Mouse (Mus musculus) embryonic stem cell, embryonic (primary cell): Measurements from ENCODE around the gene Tube1.

Experiments
- CTCF ChIA-PET, 4 experiments: fragments of 300-600 bp in 2 of 4; fragments of 350-600 bp in 2 of 4; sonication (Branson Sonifier 250); formaldehyde crosslinking; loops; one replicate each; lab custom pipeline; 2022; ENCODE audit warnings: inconsistent platforms in 2 of 4; lab: Charles Lee
- POLR2A ChIA-PET, 4 experiments: fragments of 300-600 bp in 2 of 4; fragments of 350-600 bp in 2 of 4; sonication (Branson Sonifier 250); formaldehyde crosslinking; loops; one replicate each; lab custom pipeline; 2022; ENCODE audit warnings: antibody characterized with exemption in 4 of 4, inconsistent platforms in 1 of 4; lab: Charles Lee

Gene Tube1

GRCm38 (mm10) chr10:39133462-39134310 is at the start of gene Tube1, which contains the start of gene Fam229b:
Gene Tube1 (plus strand): TSS chr10:39133976.
Gene Fam229b (minus strand): TSS chr10:39133914.
- CTCF ChIA-PET: interaction anchor here in 2 of 4 experiments (1.0 to 1.6 kb wide), 6 partner anchors 35 to 69 kb away, joined by 3 to 5 read pairs (median 4); no protein-coding TSS in a partner anchor
- POLR2A ChIA-PET: interaction anchor here in 2 of 4 experiments (0.5 to 2.3 kb wide), 20 partner anchors 9 to 395 kb away, joined by 3 to 16 read pairs (median 4); partner anchors contain the start of gene Ccn6 (in 1 of the 2)

DNA sequence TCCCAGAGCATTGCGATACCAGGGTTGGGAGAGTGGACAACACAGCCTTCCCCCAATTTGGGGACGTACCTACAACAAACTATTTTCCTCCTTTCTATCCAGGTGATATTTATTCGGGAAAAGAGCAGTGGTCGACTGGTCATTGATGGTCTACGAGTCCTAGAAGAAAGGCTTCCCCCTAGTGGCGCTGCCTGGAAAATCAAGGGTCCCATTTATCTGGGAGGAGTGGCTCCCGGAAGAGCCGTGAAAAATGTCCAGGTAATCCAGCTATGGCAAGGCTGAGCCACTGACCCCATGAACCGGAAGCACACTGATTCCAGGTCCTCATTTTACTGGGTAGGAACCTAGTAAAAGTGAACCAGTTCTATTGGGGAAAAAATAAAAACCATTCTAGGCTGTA is 36.8 kb upstream of the Tube1 start:
- CTCF ChIA-PET: interaction anchor here in 2 of 4 experiments (0.5 to 1.3 kb wide), 3 partner anchors 30 to 438 kb away, joined by 4 to 5 read pairs (median 4); no protein-coding TSS in a partner anchor
- POLR2A ChIA-PET: no interaction called here

GRCm38 (mm10) chr10:39098746-39099145 is 35.0 kb upstream of the Tube1 start:
- POLR2A ChIA-PET: interaction anchor here in 3 of 4 experiments (0.6 to 1.2 kb wide), 5 partner anchors 8 to 1958 kb away, joined by 3 to 6 read pairs (median 3); no protein-coding TSS in a partner anchor
- CTCF ChIA-PET: interaction anchor here in 1 of 4 experiments (1.1 to 1.3 kb wide), 2 partner anchors 32 to 35 kb away, joined by 3 read pairs; partner anchors contain the start of genes Fam229b and Tube1

- ChIA-PET CTCF (interaction anchor here in 1 of 4 experiments (0.6 kb wide), 1 partner anchor 413 kb away, joined by 3 read pairs; no protein-coding TSS in a partner anchor), POLR2A (interaction anchor here in 1 of 4 experiments (0.6 to 0.7 kb wide), 2 partner anchors 39 to 241 kb away, joined by 3 to 4 read pairs; no protein-coding TSS in a partner anchor)
Observed at GRCm38 (mm10) chr10:39104803-39105449, 28.9 kb upstream of the Tube1 start.

GRCm38 (mm10) chr10:39106413-39106812 is 27.4 kb upstream of the Tube1 start:
- ChIA-PET POLR2A (interaction anchor here (0.6 to 1.7 kb wide), 12 partner anchors 8 to 923 kb away, joined by 3 to 10 read pairs (median 4); partner anchors contain the start of genes Fam229b (in 2 of the 4) and Tube1 (in 2 of the 4)), CTCF (interaction anchor here in 2 of 4 experiments (0.6 to 0.9 kb wide), 3 partner anchors 42 to 608 kb away, joined by 3 to 6 read pairs (median 5); no protein-coding TSS in a partner anchor)

- CTCF ChIA-PET: interaction anchor here in 2 of 4 experiments (0.6 to 0.9 kb wide), 5 partner anchors 40 to 608 kb away, joined by 3 to 6 read pairs (median 6); no protein-coding TSS in a partner anchor
- POLR2A ChIA-PET: interaction anchor here (0.6 to 1.7 kb wide), 13 partner anchors 9 to 923 kb away, joined by 3 to 10 read pairs (median 4); partner anchors contain the start of genes Fam229b (in 2 of the 4) and Tube1 (in 2 of the 4)
Observed at GRCm38 (mm10) chr10:39106935-39107334, 26.8 kb upstream of the Tube1 start.

- CTCF ChIA-PET: interaction anchor here in 2 of 4 experiments (1.0 to 1.3 kb wide), 2 partner anchors 11 to 44 kb away, joined by 3 to 4 read pairs; no protein-coding TSS in a partner anchor
Observed at GRCm38 (mm10) chr10:39108837-39109488, 24.8 kb upstream of the Tube1 start.

GRCm38 (mm10) chr10:39109489-39109874 is 24.3 kb upstream of the Tube1 start:
- ChIA-PET CTCF (interaction anchor here in 2 of 4 experiments (1.0 to 1.3 kb wide), 2 partner anchors 11 to 45 kb away, joined by 3 to 4 read pairs; no protein-coding TSS in a partner anchor), POLR2A (interaction anchor here in 1 of 4 experiments (0.7 to 2.5 kb wide), 2 partner anchors 24 to 323 kb away, joined by 3 to 7 read pairs; partner anchors contain the start of genes Fam229b and Tube1)

More at GRCm38 (mm10) chr10:39108837-39109488, 24.8 kb upstream of the Tube1 start:
- POLR2A ChIA-PET: interaction anchor here in 1 of 4 experiments (0.6 to 2.5 kb wide), 2 partner anchors 25 to 39 kb away, joined by 3 to 7 read pairs; partner anchors contain the start of genes Fam229b and Tube1

GRCm38 (mm10) chr10:39121412-39121811 is 12.4 kb upstream of the Tube1 start:
- POLR2A ChIA-PET: interaction anchor here in 1 of 4 experiments (0.5 kb wide), 1 partner anchor 248 kb away, joined by 3 read pairs; no protein-coding TSS in a partner anchor
- CTCF ChIA-PET: interaction anchor here in 1 of 4 experiments (0.6 kb wide), 1 partner anchor 324 kb away, joined by 4 read pairs; no protein-coding TSS in a partner anchor

- CTCF ChIA-PET: interaction anchor here in 2 of 4 experiments (0.7 to 1.4 kb wide), 2 partner anchors 73 to 79 kb away, joined by 3 read pairs; no protein-coding TSS in a partner anchor
- POLR2A ChIA-PET: interaction anchor here in 1 of 4 experiments (0.5 kb wide), 1 partner anchor 20 kb away, joined by 5 read pairs; no protein-coding TSS in a partner anchor
Observed at GRCm38 (mm10) chr10:39137766-39138165, 4.0 kb downstream of the Tube1 start.

DNA sequence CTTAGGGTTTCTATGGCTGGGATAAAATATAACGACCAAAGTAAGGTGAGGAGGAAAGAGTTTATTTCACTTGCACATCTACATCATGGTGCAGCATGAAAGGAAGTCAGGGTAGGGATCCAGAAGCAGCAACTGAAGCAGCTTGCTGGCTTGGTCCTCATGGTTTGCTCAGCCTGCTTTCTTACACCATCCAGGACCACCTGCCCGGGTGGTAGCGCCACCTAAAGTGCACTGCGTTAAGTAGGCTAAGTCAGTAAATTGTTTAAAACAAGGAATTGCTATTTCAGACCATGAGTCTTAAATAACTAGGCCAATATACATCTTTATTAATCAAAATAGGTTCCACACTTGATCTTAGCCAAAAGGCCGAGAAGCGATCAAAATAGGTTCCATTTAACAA is 5.0 kb downstream of the Tube1 start:
- POLR2A ChIA-PET: interaction anchor here in 1 of 4 experiments (0.9 kb wide), 1 partner anchor 15 kb away, joined by 3 read pairs; no protein-coding TSS in a partner anchor
- CTCF ChIA-PET: interaction anchor here in 1 of 4 experiments (1.4 kb wide), 2 partner anchors 32 to 74 kb away, joined by 3 read pairs; no protein-coding TSS in a partner anchor

GRCm38 (mm10) chr10:39140843-39141242 is 7.1 kb downstream of the Tube1 start:
- CTCF ChIA-PET: interaction anchor here in 1 of 4 experiments (1.6 kb wide), 1 partner anchor 30 kb away, joined by 3 read pairs; no protein-coding TSS in a partner anchor

GRCm38 (mm10) chr10:39141401-39141800 is 7.6 kb downstream of the Tube1 start:
- ChIA-PET CTCF (interaction anchor here in 1 of 4 experiments (1.6 kb wide), 1 partner anchor 30 kb away, joined by 3 read pairs; no protein-coding TSS in a partner anchor), POLR2A (interaction anchor here in 1 of 4 experiments (1.1 to 1.2 kb wide), 2 partner anchors 13 to 17 kb away, joined by 3 to 4 read pairs; no protein-coding TSS in a partner anchor)

More at GRCm38 (mm10) chr10:39140843-39141242, 7.1 kb downstream of the Tube1 start:
- POLR2A ChIA-PET: no interaction called here

- POLR2A ChIA-PET: interaction anchor here in 2 of 4 experiments (0.6 to 1.2 kb wide), 6 partner anchors 9 to 133 kb away, joined by 3 to 5 read pairs (median 4); partner anchors contain the start of genes Fam229b (in 1 of the 2) and Tube1 (in 1 of the 2)
- CTCF ChIA-PET: no interaction called here
Observed at GRCm38 (mm10) chr10:39142216-39142615, 8.4 kb downstream of the Tube1 start.

GRCm38 (mm10) chr10:39156719-39157118 is 22.9 kb downstream of the Tube1 start:
- POLR2A ChIA-PET: interaction anchor here in 3 of 4 experiments (0.5 to 1.4 kb wide), 4 partner anchors 9 to 347 kb away, joined by 4 to 8 read pairs (median 5); no protein-coding TSS in a partner anchor
- CTCF ChIA-PET: no interaction called here

- POLR2A ChIA-PET: interaction anchor here in 3 of 4 experiments (1.1 to 1.5 kb wide), 3 partner anchors 9 to 15 kb away, joined by 4 to 8 read pairs (median 6); no protein-coding TSS in a partner anchor
Observed at GRCm38 (mm10) chr10:39157321-39157720, 23.5 kb downstream of the Tube1 start.

More at GRCm38 (mm10) chr10:39157321-39157720, 23.5 kb downstream of the Tube1 start:
- CTCF ChIA-PET: interaction anchor here in 1 of 4 experiments (1.5 kb wide), 1 partner anchor 13 kb away, joined by 7 read pairs; no protein-coding TSS in a partner anchor
